Comparison of ENCODE assay signal across 12 mouse cellular contexts in the genomic region with DNA sequence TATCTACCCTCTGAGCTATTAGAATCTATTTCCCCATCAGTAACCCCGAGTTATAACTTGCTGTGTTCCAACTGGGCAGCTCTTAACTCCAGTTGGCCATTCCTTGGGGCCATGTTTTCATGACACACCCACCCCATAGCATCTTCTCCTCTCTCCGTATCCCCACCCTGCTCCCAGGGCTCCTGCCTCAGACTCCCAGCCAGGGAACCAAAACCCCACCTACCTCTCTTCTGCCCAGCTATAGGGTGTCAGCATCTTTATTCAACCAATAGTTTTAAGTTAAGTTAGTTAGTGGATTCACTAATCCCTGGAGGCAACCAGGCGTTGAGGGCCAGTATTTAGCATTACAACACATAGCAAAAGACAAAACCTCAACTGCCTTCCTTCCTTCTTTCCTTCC. TPM values are rescaled to one million over a fixed set of nuclear protein-coding genes. Genes with fewer than 3 reads are reported as not detected.
DNase-seq lines count a peak whose midpoint lies in the region; ATAC-seq lines count a peak whose summit lies in the region.
"Had no signal": no experiment of that assay in that cellular context is flagged by ENCODE, and none has a peak within 500 bp of the region (broad histone marks: within the 10 kb centered on the region; RNA-seq: fewer than 3 reads in every experiment).

No protein-coding gene starts in this region.

- H3K4me2 ChIP-seq in lung, embryonic 15.5 days, result no peak overlapping the region
- H3K4me2 ChIP-seq: heart, embryonic 15.5 days; midbrain, embryonic 15.5 days had no signal

- 0 out of 2 replicates have a peak overlapping the region, but pooled peaks have one; percentile 9 for H3K27ac ChIP-seq in lung, embryonic 15.5 days
- H3K27ac ChIP-seq in embryonic facial prominence, embryonic 10.5 days (replicated peaks), result peak overlapping the region; percentile 73
- peak overlapping the region; percentile 87 for H3K27ac ChIP-seq in limb, embryonic 10.5 days
- H3K27ac ChIP-seq: forebrain, embryonic 10.5 days; heart, embryonic 15.5 days; midbrain, embryonic 15.5 days had no signal

- H3K27me3 ChIP-seq in lung, embryonic 15.5 days, result no peaks in the 10 kb centered on the region
- H3K27me3 ChIP-seq in embryonic facial prominence, embryonic 10.5 days (replicated peaks; ENCODE audit: low read depth, poor library complexity, severe bottlenecking), result no peaks in the 10 kb centered on the region
- no peaks in the 10 kb centered on the region for H3K27me3 ChIP-seq in limb, embryonic 10.5 days (ENCODE audit: low read depth, poor library complexity, severe bottlenecking)
- H3K27me3 ChIP-seq: heart, embryonic 15.5 days; midbrain, embryonic 15.5 days had no signal

- DNase-seq in lung, postnatal 36 days, result no peak
- DNase-seq in embryonic facial prominence, embryonic 10.5 days (ENCODE audit: low spot score), result no peak
- DNase-seq in limb, embryonic 10.5 days (ENCODE audit: low spot score), result no peak
- no peak for DNase-seq in left cerebral cortex, adult 8-10 months (ENCODE audit: low spot score in 2 of 2)
- no peak for DNase-seq in neural tube, embryonic 10.5 days (ENCODE audit: extremely low spot score, low spot score)
- DNase-seq in liver, result no peak
- DNase-seq: cerebellum, adult 9-11 months; kidney, adult 9 months had no signal

- no peak overlapping the region for H3K4me3 ChIP-seq in lung, embryonic 15.5 days
- H3K4me3 ChIP-seq in embryonic facial prominence, embryonic 10.5 days, result no peak overlapping the region
- H3K4me3 ChIP-seq in limb, embryonic 10.5 days, result no peak overlapping the region
- H3K4me3 ChIP-seq: forebrain, embryonic 10.5 days; heart, embryonic 15.5 days; midbrain, embryonic 15.5 days had no signal

- H3K9me3 ChIP-seq in lung, embryonic 15.5 days, result no peaks in the 10 kb centered on the region
- no peaks in the 10 kb centered on the region for H3K9me3 ChIP-seq in embryonic facial prominence, embryonic 10.5 days
- H3K9me3 ChIP-seq in limb, embryonic 10.5 days (replicated peaks), result no peaks in the 10 kb centered on the region
- H3K9me3 ChIP-seq: forebrain, embryonic 10.5 days; heart, embryonic 15.5 days; midbrain, embryonic 15.5 days had no signal

- H3K36me3 ChIP-seq in lung, embryonic 15.5 days, result no peaks in the 10 kb centered on the region
- H3K36me3 ChIP-seq in embryonic facial prominence, embryonic 10.5 days (replicated peaks), result no peaks in the 10 kb centered on the region
- H3K36me3 ChIP-seq in limb, embryonic 10.5 days, result no peaks in the 10 kb centered on the region
- H3K36me3 ChIP-seq: forebrain, embryonic 10.5 days; heart, embryonic 15.5 days; midbrain, embryonic 15.5 days had no signal

- peaks cover 8% of the 10 kb centered on the region; the same call in 1 of the 2 replicates for H3K4me1 ChIP-seq in lung, embryonic 15.5 days
- H3K4me1 ChIP-seq in embryonic facial prominence, embryonic 10.5 days, result peaks cover 7% of the 10 kb centered on the region; the same call in 1 of the 2 replicates
- peaks cover 10% of the 10 kb centered on the region for H3K4me1 ChIP-seq in limb, embryonic 10.5 days
- H3K4me1 ChIP-seq: forebrain, embryonic 10.5 days; heart, embryonic 15.5 days; midbrain, embryonic 15.5 days had no signal

- no peak for ATAC-seq in lung, embryonic 15.5 days (ENCODE audit: borderline replicate concordance, extremely low read depth, low FRiP score, low TSS enrichment)
- ATAC-seq: midbrain, embryonic 15.5 days had no signal

- WGBS in lung, embryonic 15.5 days, result 66% methylated on average over 3 of the region's 3 CpGs
- 63% methylated on average over 3 of the region's 3 CpGs for WGBS in embryonic facial prominence, embryonic 10.5 days
- 80% methylated on average over 3 of the region's 3 CpGs for WGBS in limb, embryonic 10.5 days

- H3K9ac ChIP-seq in lung, embryonic 15.5 days, result no peak overlapping the region
- H3K9ac ChIP-seq: heart, embryonic 15.5 days; midbrain, embryonic 15.5 days had no signal

RNA-seq across cellular contexts. Expression of a gene that starts 7.4 kb away (rescaled TPM):
- 0.26 and 0.33 TPM in 2 replicates for polyA plus RNA-seq in lung, embryonic 15.5 days (2015; fragmentation: Nextera tagmentation; extraction: Ambion mirVana)
- polyA plus RNA-seq in embryonic facial prominence, embryonic 10.5 days (2016; fragmentation: Nextera tagmentation; extraction: Ambion mirVana), result 0.01 and 0.04 TPM in 2 replicates
- polyA plus RNA-seq in limb, embryonic 10.5 days (2016; fragmentation: Nextera tagmentation; extraction: Ambion mirVana), result 0.01 TPM in 2 replicates
- total RNA-seq in left cerebral cortex, adult 8-10 months (2022), result 1 to 10 TPM in 2 of 4 experiments, under 1 TPM in 2; 0.68 to 1.3 (median 1.00) TPM

RNA-seq across cellular contexts. Expression of a gene that starts 19.3 kb away (rescaled TPM):
- 162 and 163 TPM in 2 replicates for polyA plus RNA-seq in lung, embryonic 15.5 days (2015; fragmentation: Nextera tagmentation; extraction: Ambion mirVana)
- polyA plus RNA-seq in embryonic facial prominence, embryonic 10.5 days (2016; fragmentation: Nextera tagmentation; extraction: Ambion mirVana), result 164 and 169 TPM in 2 replicates
- polyA plus RNA-seq in limb, embryonic 10.5 days (2016; fragmentation: Nextera tagmentation; extraction: Ambion mirVana), result 164 and 188 TPM in 2 replicates
- 100 to 1,000 TPM; 114 to 134 (median 127) TPM for total RNA-seq in left cerebral cortex, adult 8-10 months (2022)

Comparison
In these comparisons a context has a peak if more than half of its experiments do, and no peak if none do; other contexts are left out.
1. H3K27ac ChIP-seq: peak in every context shown above with its lines; median percentile 87 in limb, embryonic 10.5 days; 73 in embryonic facial prominence, embryonic 10.5 days; 9 in lung, embryonic 15.5 days.